8 mouse cellular contexts compared by ENCODE assay signal in genomic region chrX:52163418-52164133, GRCm38 (mm10). TPM values are rescaled to one million over a fixed set of nuclear protein-coding genes. Genes with fewer than 3 reads are reported as not detected.
DNase-seq lines count a peak whose midpoint lies in the region; ATAC-seq and TF ChIP-seq lines count a peak whose summit lies in the region.

No protein-coding gene starts in this region.

- H3K9me3 ChIP-seq in heart, embryonic 15.5 days (replicated peaks), result no peaks in the 10 kb centered on the region
- no peaks in the 10 kb centered on the region for H3K9me3 ChIP-seq in limb, embryonic 15.5 days
- H3K9me3 ChIP-seq in neural tube, embryonic 13.5 days, result no peaks in the 10 kb centered on the region

- no peak overlapping the region for H3K27ac ChIP-seq in cortical plate, adult 2 months (ENCODE audit: insufficient read depth, low read length)
- peak overlapping the region; percentile 82 for H3K27ac ChIP-seq in heart, embryonic 15.5 days
- H3K27ac ChIP-seq in limb, embryonic 15.5 days, result peak overlapping the region; percentile 84; the same call in 1 of the 2 replicates
- H3K27ac ChIP-seq in neural tube, embryonic 13.5 days (replicated peaks), result no peak overlapping the region
- H3K27ac ChIP-seq in thymus, adult 2 months (ENCODE audit: control insufficient read depth, insufficient read depth, low read length), result no peak overlapping the region

- WGBS in heart, embryonic 15.5 days, result 11% methylated on average over 25 of the region's 25 CpGs
- WGBS in limb, embryonic 15.5 days, result 22% methylated on average over 25 of the region's 25 CpGs
- WGBS in neural tube, embryonic 13.5 days, result 20% methylated on average over 25 of the region's 25 CpGs
- 3% methylated on average over 23 of the region's 25 CpGs for WGBS in thymus, adult 2 months

- no peaks in the 10 kb centered on the region for H3K36me3 ChIP-seq in heart, embryonic 15.5 days
- H3K36me3 ChIP-seq in limb, embryonic 15.5 days, result no peaks in the 10 kb centered on the region
- H3K36me3 ChIP-seq in neural tube, embryonic 13.5 days, result no peaks in the 10 kb centered on the region
- no peaks in the 10 kb centered on the region for H3K36me3 ChIP-seq in thymus, adult 2 months (ENCODE audit: control insufficient read depth, insufficient read depth, low read length)

- H3K9ac ChIP-seq in heart, embryonic 15.5 days, result peak overlapping the region; percentile 80
- no peak overlapping the region for H3K9ac ChIP-seq in limb, embryonic 15.5 days
- H3K9ac ChIP-seq in neural tube, embryonic 13.5 days, result peak overlapping the region; percentile 61; the same call in 1 of the 2 replicates

- no peak for ATAC-seq in heart, embryonic 15.5 days (replicated peaks; ENCODE audit: insufficient number of reproducible peaks, insufficient read depth, low FRiP score, low read depth)
- ATAC-seq in limb, embryonic 15.5 days (ENCODE audit: insufficient number of reproducible peaks, low FRiP score, low TSS enrichment, low read depth), result no peak
- ATAC-seq in neural tube, embryonic 13.5 days (ENCODE audit: low read depth), result no peak

- TF ChIP-seq POLR2A in cortical plate, adult 2 months (IDR thresholded peaks at IDR 0.05; ENCODE audit: extremely low read depth, insufficient read depth, low read length), result no peak
- no peak for TF ChIP-seq POLR2A in thymus, adult 2 months (IDR thresholded peaks at IDR 0.05; ENCODE audit: control insufficient read depth, extremely low read depth, insufficient read depth, low read length, poor library complexity)

- H3K4me2 ChIP-seq in heart, embryonic 15.5 days, result peak overlapping the region; percentile 76
- H3K4me2 ChIP-seq in limb, embryonic 15.5 days, result peak overlapping the region; percentile 51
- peak overlapping the region; percentile 74 for H3K4me2 ChIP-seq in neural tube, embryonic 13.5 days

- H3K4me3 ChIP-seq in cortical plate, adult 2 months (ENCODE audit: insufficient read depth, low read length), result peak overlapping the region; percentile 69
- peak overlapping the region; percentile 67 for H3K4me3 ChIP-seq in heart, embryonic 15.5 days
- peak overlapping the region; percentile 59 for H3K4me3 ChIP-seq in limb, embryonic 15.5 days
- peak overlapping the region; percentile 49 for H3K4me3 ChIP-seq in neural tube, embryonic 13.5 days
- no peak overlapping the region for H3K4me3 ChIP-seq in thymus, adult 2 months (ENCODE audit: control insufficient read depth, insufficient read depth, low read length)

- peak; percentile 11 for DNase-seq in embryo, embryonic 10 days (ENCODE audit: low spot score)
- DNase-seq in embryo, embryonic 9.5 days (ENCODE audit: extremely low spot score), result no peak
- no peak for DNase-seq in thymus, adult 2 months
- no peak for DNase-seq in frontal cortex, postnatal 10 days (ENCODE audit: low spot score in 2 of 2)

- H3K27me3 ChIP-seq in heart, embryonic 15.5 days, result no peaks in the 10 kb centered on the region; the same call in 1 of the 2 replicates
- peaks cover 4% of the 10 kb centered on the region; the same call in 1 of the 2 replicates for H3K27me3 ChIP-seq in limb, embryonic 15.5 days
- H3K27me3 ChIP-seq in neural tube, embryonic 13.5 days, result peaks cover 38% of the 10 kb centered on the region
- H3K27me3 ChIP-seq in thymus, adult 2 months (ENCODE audit: control insufficient read depth, insufficient read depth, low read length), result no peaks in the 10 kb centered on the region

- TF ChIP-seq CTCF in cortical plate, adult 2 months (IDR thresholded peaks at IDR 0.05; ENCODE audit: extremely low read depth, insufficient read depth, low read length), result no peak
- TF ChIP-seq CTCF in thymus, adult 2 months (IDR thresholded peaks at IDR 0.05; ENCODE audit: borderline replicate concordance, control insufficient read depth, extremely low read depth, insufficient read depth, low read length, poor library complexity), result no peak

- H3K4me1 ChIP-seq in cortical plate, adult 2 months (ENCODE audit: control insufficient read depth, insufficient read depth, low read length), result no peaks in the 10 kb centered on the region
- H3K4me1 ChIP-seq in heart, embryonic 15.5 days (replicated peaks), result no peaks in the 10 kb centered on the region
- peaks cover 5% of the 10 kb centered on the region; the same call in 1 of the 2 replicates for H3K4me1 ChIP-seq in limb, embryonic 15.5 days
- H3K4me1 ChIP-seq in neural tube, embryonic 13.5 days (replicated peaks), result 0 out of 2 replicates have a peak, but pooled peaks cover 5% of the 10 kb centered on the region
- H3K4me1 ChIP-seq in thymus, adult 2 months (replicated peaks; ENCODE audit: control insufficient read depth, insufficient read depth, low read length), result no peaks in the 10 kb centered on the region

RNA-seq across cellular contexts. Expression of gene Gpc4, which starts 1.5 kb away (rescaled TPM):
- 7.4 and 9.6 TPM in 2 replicates for polyA plus RNA-seq in cortical plate, adult 2 months (2012; rRNA removed)
- polyA plus RNA-seq in heart, embryonic 15.5 days (2015; fragmentation: Nextera tagmentation; extraction: Ambion mirVana), result 46.2 and 46.5 TPM in 2 replicates
- polyA plus RNA-seq in limb, embryonic 15.5 days (2015; fragmentation: Nextera tagmentation; extraction: Ambion mirVana), result 102 and 105 TPM in 2 replicates
- polyA plus RNA-seq in neural tube, embryonic 13.5 days (2015; fragmentation: Nextera tagmentation; extraction: Ambion mirVana), result 14.4 and 18.1 TPM in 2 replicates
- polyA plus RNA-seq in thymus, adult 2 months (2012; rRNA removed), result 3.9 and 5.0 TPM in 2 replicates

Comparison
In these comparisons a context has a peak if more than half of its experiments do, and no peak if none do; other contexts are left out.
1. H3K27ac ChIP-seq: peak in heart, embryonic 15.5 days (single experiment) and limb, embryonic 15.5 days (single experiment); none in cortical plate, adult 2 months (single experiment), neural tube, embryonic 13.5 days (single experiment) and thymus, adult 2 months (single experiment).
2. Peak in every context shown above with its lines, with median percentiles within 50 percentile points of each other: H3K4me2 ChIP-seq.